Mouse (Mus musculus): Measurements from ENCODE around the gene Dedd2.
A peak's percentile ranks its signal among the peaks of the same experiment; 100 is the strongest.

Dedd2 gene

GRCm38 (mm10) chr7:25246759-25247137 is 26.3 kb upstream of the Dedd2 start:
- peak in 1 of 2 experiments; percentile 37 for DNase-seq (ENCODE audit: inconsistent age in 2 of 2, low spot score in 1 of 2)

- peak; percentile 54 to 78 for DNase-seq (ENCODE audit: inconsistent age in 2 of 2, low spot score in 1 of 2)
These were observed 25.8 kb upstream of the Dedd2 start for GRCm38 (mm10) chr7:25246079-25246758.

GRCm38 (mm10) chr7:25244562-25245369 is 24.4 kb upstream of the Dedd2 start:
- peak in 1 of 2 experiments; percentile 23 for DNase-seq (ENCODE audit: inconsistent age in 2 of 2, low spot score in 1 of 2)

- DNase-seq (ENCODE audit: inconsistent age in 2 of 2, low spot score in 1 of 2) = peak in 1 of 2 experiments; percentile 21
These were observed 22.9 kb upstream of the Dedd2 start for GRCm38 (mm10) chr7:25243361-25243760.

GRCm38 (mm10) chr7:25241062-25241461 is 20.6 kb upstream of the Dedd2 start:
- peak; percentile 80 to 89 for DNase-seq (ENCODE audit: inconsistent age in 2 of 2, low spot score in 1 of 2)

GRCm38 (mm10) chr7:25240631-25241030 is 20.2 kb upstream of the Dedd2 start:
- DNase-seq (ENCODE audit: inconsistent age in 2 of 2, low spot score in 1 of 2) = peak in 1 of 2 experiments; percentile 21

- DNase-seq (ENCODE audit: inconsistent age in 2 of 2, low spot score in 1 of 2) = peak; percentile 88 to 95
These were observed 18.6 kb upstream of the Dedd2 start for GRCm38 (mm10) chr7:25238829-25239623.

GRCm38 (mm10) chr7:25238015-25238706 is 17.7 kb upstream of the Dedd2 start:
- peak; percentile 95 to 99 for DNase-seq (ENCODE audit: inconsistent age in 2 of 2, low spot score in 1 of 2)

GRCm38 (mm10) chr7:25237249-25238014 is 17.0 kb upstream of the Dedd2 start, which contains the start of gene Gsk3a:
Gene Gsk3a (minus strand): TSS chr7:25237851.
- peak in 1 of 2 experiments; percentile 98 for DNase-seq (ENCODE audit: inconsistent age in 2 of 2, low spot score in 1 of 2)

GRCm38 (mm10) chr7:25235526-25235925 is 15.1 kb upstream of the Dedd2 start:
- peak in 1 of 2 experiments; percentile 11 for DNase-seq (ENCODE audit: inconsistent age in 2 of 2, low spot score in 1 of 2)

GRCm38 (mm10) chr7:25233061-25233460 is 12.6 kb upstream of the Dedd2 start:
- peak in 1 of 2 experiments; percentile 22 for DNase-seq (ENCODE audit: inconsistent age in 2 of 2, low spot score in 1 of 2)

GRCm38 (mm10) chr7:25232101-25232648 is 11.8 kb upstream of the Dedd2 start:
- DNase-seq (ENCODE audit: inconsistent age in 2 of 2, low spot score in 1 of 2) = peak in 1 of 2 experiments; percentile 22

- DNase-seq (ENCODE audit: inconsistent age in 2 of 2, low spot score in 1 of 2) = peak in 1 of 2 experiments; percentile 31
These were observed 10.4 kb upstream of the Dedd2 start for GRCm38 (mm10) chr7:25230690-25231285.

- peak in 1 of 2 experiments; percentile 28 for DNase-seq (ENCODE audit: inconsistent age in 2 of 2, low spot score in 1 of 2)
These were observed 7.3 kb upstream of the Dedd2 start for GRCm38 (mm10) chr7:25227523-25228300.

GRCm38 (mm10) chr7:25222275-25222967 is 2.0 kb upstream of the Dedd2 start:
- peak; percentile 28 to 55 for DNase-seq (ENCODE audit: inconsistent age in 2 of 2, low spot score in 1 of 2)

GRCm38 (mm10) chr7:25221102-25221883 is 878 bp upstream of the Dedd2 start, which contains the start of gene Zfp526:
Gene Zfp526 (plus strand): TSS chr7:25221425.
- DNase-seq (ENCODE audit: inconsistent age in 2 of 2, low spot score in 1 of 2) = peak; percentile 99

Measured in adrenal gland, adult (tissue).